Mouse (Mus musculus): Measurements from ENCODE around the gene Imp3.

- TF ChIP-seq CTCF (IDR thresholded peaks at IDR 0.05; ENCODE audit: low read depth, low read length), result no peak
- no peak for TF ChIP-seq EP300 (IDR thresholded peaks at IDR 0.05; ENCODE audit: insufficient read depth, low read depth, low read length)
Observed at GRCm38 (mm10) chr9:56938374-56938773, 1.1 kb downstream of the Imp3 start.

Measured in ES-Bruce4 (cell line).